Mouse (Mus musculus): Measurements from ENCODE around the gene Spo11.

DNA sequence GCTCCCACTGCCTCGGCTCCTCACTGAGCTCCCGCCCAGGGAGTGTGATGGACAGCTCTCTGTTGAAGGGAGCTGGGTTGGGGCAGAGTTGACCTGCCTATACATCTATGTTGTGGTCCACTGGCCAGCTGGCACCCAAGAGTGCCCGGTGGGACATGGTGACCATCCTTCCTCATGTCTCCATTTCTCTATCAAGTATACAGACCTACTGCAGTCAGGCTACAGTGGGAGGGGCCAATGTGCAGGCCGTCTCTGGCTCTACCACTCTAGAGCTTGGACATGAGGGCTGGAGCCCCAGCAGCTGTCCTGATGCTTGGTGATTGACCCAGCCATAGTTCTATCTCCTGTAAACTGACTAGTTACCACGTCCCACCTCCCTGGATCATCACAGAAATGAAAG is 59.8 kb downstream of the Spo11 start:
- TF ChIP-seq CTCF (IDR thresholded peaks at IDR 0.05; ENCODE audit: low read depth) (no peak), EP300 (IDR thresholded peaks at IDR 0.05; ENCODE audit: low read depth) (no peak; the same call in 1 of the 2 replicates)
